Mouse (Mus musculus) liver, embryonic 11.5 days (tissue): Measurements from ENCODE around the gene Ep400. TPM values are rescaled to one million over a fixed set of nuclear protein-coding genes. Genes with fewer than 3 reads are reported as not detected.

Experiments used
- ATAC-seq: fragments of 200-750 bp; cut with Nextera tagmentation; replicated peaks from 2 replicates; pipeline ENCODE4 v1.8.0; 2017; ENCODE audit warnings: moderate number of reproducible peaks, mild to moderate bottlenecking, moderate TSS enrichment, moderate library complexity; ENCODE audit not compliant: low FRiP score
- DNase-seq: peaks from one replicate; pipeline ENCODE4 v3.0.0-alpha.2; 2017; ENCODE audit warnings: low spot score
- H3K27ac ChIP-seq: fragments of 300-500 bp; sonication (generic); 2 replicates; pipeline ENCODE4 v1.5.1; 2014; ENCODE audit warnings: mild to moderate bottlenecking, low read depth, low read length, control low read depth
- H3K27me3 ChIP-seq: fragments of 300-500 bp; sonication (generic); replicated peaks from 2 replicates; pipeline ENCODE4 v1.6.1; 2014; ENCODE audit warnings: low read length, mixed read lengths; ENCODE audit not compliant: control insufficient read depth, insufficient read depth
- H3K36me3 ChIP-seq: fragments of 300-500 bp; sonication (generic); 2 replicates; pipeline ENCODE4 v1.6.1; 2014; ENCODE audit warnings: mild to moderate bottlenecking, low read length, moderate library complexity, mixed read lengths; ENCODE audit not compliant: control insufficient read depth, insufficient read depth
- H3K4me1 ChIP-seq: fragments of 300-500 bp; sonication (generic); replicated peaks from 2 replicates; pipeline ENCODE4 v1.6.1; 2014; ENCODE audit warnings: low read length, mixed read lengths; ENCODE audit not compliant: control insufficient read depth, insufficient read depth
- H3K4me2 ChIP-seq: fragments of 300-500 bp; sonication (generic); 2 replicates; pipeline ENCODE4 v1.6.1; 2014; ENCODE audit warnings: mild to moderate bottlenecking, control low read depth, moderate library complexity
- H3K4me3 ChIP-seq: fragments of 300-500 bp; sonication (generic); 2 replicates; pipeline ENCODE4 v1.5.1; 2014; ENCODE audit warnings: low read depth, low read length, control low read depth
- H3K9ac ChIP-seq: fragments of 300-500 bp; sonication (generic); 2 replicates; pipeline ENCODE4 v1.6.1; 2014; ENCODE audit warnings: low read depth, low read length, control low read depth
- H3K9me3 ChIP-seq: fragments of 300-500 bp; sonication (generic); 2 replicates; pipeline ENCODE4 v1.6.1; 2016; ENCODE audit warnings: low read length, inconsistent platforms, mixed read lengths; ENCODE audit not compliant: control insufficient read depth
- WGBS: fragments of 180-500 bp; shearing (Covaris S2); extraction: QIAGEN DNeasy Blood & Tissue Kit; methylation state at CpG from one replicate; pipeline ENCODE4 v1.1.7; 2014; 5-methylcytosine and 5-hydroxymethylcytosine counted together
- polyA plus RNA-seq: library from polyadenylated mRNA; unstranded; fragments of >200 nt; fragmentation: Nextera tagmentation; extraction: Ambion mirVana; gene quantifications from 2 replicates; pipeline ENCODE4 v1.2.1, GENCODE M21; 2014

Ep400 gene
- polyA plus RNA-seq, 1 experiment from 2014 or later = 42.2 TPM

- H3K27ac ChIP-seq = no peak overlapping the region
- DNase-seq = no peak
- H3K4me3 ChIP-seq = no peak overlapping the region
- no peaks in the 10 kb centered on the region for H3K27me3 ChIP-seq
- peaks cover 24% of the 10 kb centered on the region for H3K4me1 ChIP-seq
- H3K9ac ChIP-seq = no peak overlapping the region
- H3K36me3 ChIP-seq = peaks cover 25% of the 10 kb centered on the region
- WGBS = 74% methylated on average over 8 of the region's 8 CpGs
- H3K9me3 ChIP-seq = no peaks in the 10 kb centered on the region
- no peak for ATAC-seq
- H3K4me2 ChIP-seq = no peak overlapping the region
Observed at GRCm38 (mm10) chr5:110783150-110783549, 12.6 kb upstream of the Ep400 start.

- Histone ChIP-seq H3K27ac (peak overlapping the region; percentile 78), H3K4me1 (peaks cover 24% of the 10 kb centered on the region), H3K27me3 (no peaks in the 10 kb centered on the region), H3K9me3 (no peaks in the 10 kb centered on the region), H3K4me2 (peak overlapping the region; percentile 71), H3K9ac (0 out of 2 replicates have a peak overlapping the region, but pooled peaks have one; percentile 8), H3K4me3 (no peak overlapping the region), H3K36me3 (peaks cover 25% of the 10 kb centered on the region)
- no peak for DNase-seq
- WGBS = 52% methylated on average over 7 of the region's 7 CpGs
- peak; percentile 76 for ATAC-seq
Observed at GRCm38 (mm10) chr5:110781529-110782238, 11.2 kb upstream of the Ep400 start.

GRCm38 (mm10) chr5:110780761-110781528 lies 10.4 kb upstream of the Ep400 start:
- Histone ChIP-seq H3K27ac (peak overlapping the region; percentile 78), H3K9ac (peak overlapping the region; percentile 93), H3K4me1 (peaks cover 24% of the 10 kb centered on the region), H3K9me3 (no peaks in the 10 kb centered on the region), H3K4me2 (peak overlapping the region; percentile 71), H3K36me3 (peaks cover 26% of the 10 kb centered on the region), H3K4me3 (peak overlapping the region; percentile 92), H3K27me3 (no peaks in the 10 kb centered on the region)
- peak; percentile 30 for ATAC-seq
- no peak for DNase-seq
- 64% methylated on average over 10 of the region's 10 CpGs for WGBS

- peak within 1 kb of the TSS; percentile 93 for H3K9ac ChIP-seq
- H3K36me3 ChIP-seq = peaks cover 27% of the 10 kb centered on the region; the same call in 1 of the 2 replicates
- under 1% methylated on average over 57 of the region's 57 CpGs for WGBS
- H3K4me3 ChIP-seq = peak within 1 kb of the TSS; percentile 92
- H3K9me3 ChIP-seq = no peaks in the 10 kb centered on the region
- H3K4me1 ChIP-seq = peaks cover 24% of the 10 kb centered on the region
- peak within 1 kb of the TSS; percentile 71 for H3K4me2 ChIP-seq
- DNase-seq = peak; percentile 85
- H3K27me3 ChIP-seq = no peaks in the 10 kb centered on the region
- peak; percentile 83 for ATAC-seq
- H3K27ac ChIP-seq = peak within 1 kb of the TSS; percentile 78
Observed at GRCm38 (mm10) chr5:110779998-110780760, 9.7 kb upstream of the Ep400 start, which contains the start of gene Pus1. Pus1 (minus strand) TSS chr5:110780659.

- H3K27me3 ChIP-seq = no peaks in the 10 kb centered on the region
- peaks cover 24% of the 10 kb centered on the region for H3K4me1 ChIP-seq
- 16% methylated on average over 15 of the region's 15 CpGs for WGBS
- H3K4me2 ChIP-seq = peak overlapping the region; percentile 71
- peak overlapping the region; percentile 92 for H3K4me3 ChIP-seq
- DNase-seq (no peak), ATAC-seq (no peak)
- no peak overlapping the region for H3K27ac ChIP-seq
- H3K36me3 ChIP-seq = peaks cover 32% of the 10 kb centered on the region
- H3K9me3 ChIP-seq = no peaks in the 10 kb centered on the region
- peak overlapping the region; percentile 93 for H3K9ac ChIP-seq
Observed at GRCm38 (mm10) chr5:110779276-110779997, 8.9 kb upstream of the Ep400 start.

- peaks cover 40% of the 10 kb centered on the region for H3K36me3 ChIP-seq
- WGBS = 89% methylated on average over 12 of the region's 12 CpGs
- no peak for DNase-seq
- no peaks in the 10 kb centered on the region for H3K27me3 ChIP-seq
- H3K27ac ChIP-seq = no peak overlapping the region
- no peak for ATAC-seq
- peak overlapping the region; percentile 71; the same call in 1 of the 2 replicates for H3K4me2 ChIP-seq
- peaks cover 24% of the 10 kb centered on the region for H3K4me1 ChIP-seq
- no peak overlapping the region; the same call in 1 of the 2 replicates for H3K4me3 ChIP-seq
- no peaks in the 10 kb centered on the region for H3K9me3 ChIP-seq
- H3K9ac ChIP-seq = no peak overlapping the region
Observed at GRCm38 (mm10) chr5:110778263-110778662, 7.7 kb upstream of the Ep400 start.

GRCm38 (mm10) chr5:110776141-110776540 lies 5.6 kb upstream of the Ep400 start:
- H3K4me2 ChIP-seq = no peak overlapping the region
- peaks cover 42% of the 10 kb centered on the region for H3K36me3 ChIP-seq
- DNase-seq = no peak
- H3K27ac ChIP-seq = no peak overlapping the region
- 88% methylated on average over 2 of the region's 2 CpGs for WGBS
- H3K9me3 ChIP-seq = no peaks in the 10 kb centered on the region
- no peak overlapping the region for H3K4me3 ChIP-seq
- H3K4me1 ChIP-seq = peaks cover 21% of the 10 kb centered on the region
- no peak for ATAC-seq
- H3K27me3 ChIP-seq = no peaks in the 10 kb centered on the region
- H3K9ac ChIP-seq = no peak overlapping the region

- peaks cover 19% of the 10 kb centered on the region for H3K4me1 ChIP-seq
- H3K4me3 ChIP-seq = no peak overlapping the region
- H3K27me3 ChIP-seq = no peaks in the 10 kb centered on the region
- H3K9me3 ChIP-seq = no peaks in the 10 kb centered on the region
- DNase-seq (no peak), ATAC-seq (no peak)
- no peak overlapping the region for H3K9ac ChIP-seq
- H3K36me3 ChIP-seq = peaks cover 42% of the 10 kb centered on the region
- 93% methylated on average over 11 of the region's 11 CpGs for WGBS
- H3K27ac ChIP-seq = no peak overlapping the region
- H3K4me2 ChIP-seq = no peak overlapping the region
Observed at GRCm38 (mm10) chr5:110774511-110774910, 4.0 kb upstream of the Ep400 start.
